Mouse (Mus musculus): ENCODE data around the gene Nrap.

Nrap gene

DNA sequence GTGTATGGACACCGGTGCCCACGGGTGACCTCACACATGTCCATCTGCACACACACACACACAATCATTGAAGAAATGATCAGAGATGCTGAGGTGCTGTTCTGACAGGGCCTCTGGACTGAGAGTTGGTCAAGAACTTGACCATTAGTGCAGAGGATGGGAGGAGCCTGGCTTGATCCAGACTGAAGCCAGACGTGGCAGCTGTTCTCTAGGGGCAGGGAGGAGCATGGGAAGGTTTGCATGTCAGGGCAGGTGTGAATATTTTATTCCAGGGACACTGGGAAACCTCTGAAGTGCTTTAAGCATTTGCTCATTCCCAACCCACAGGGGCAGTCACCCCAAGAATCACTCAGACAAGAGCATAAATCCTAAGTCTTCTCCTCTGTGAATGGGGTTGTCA is 92.6 kb downstream of the Nrap start:
- DNase-seq: no peak

DNA sequence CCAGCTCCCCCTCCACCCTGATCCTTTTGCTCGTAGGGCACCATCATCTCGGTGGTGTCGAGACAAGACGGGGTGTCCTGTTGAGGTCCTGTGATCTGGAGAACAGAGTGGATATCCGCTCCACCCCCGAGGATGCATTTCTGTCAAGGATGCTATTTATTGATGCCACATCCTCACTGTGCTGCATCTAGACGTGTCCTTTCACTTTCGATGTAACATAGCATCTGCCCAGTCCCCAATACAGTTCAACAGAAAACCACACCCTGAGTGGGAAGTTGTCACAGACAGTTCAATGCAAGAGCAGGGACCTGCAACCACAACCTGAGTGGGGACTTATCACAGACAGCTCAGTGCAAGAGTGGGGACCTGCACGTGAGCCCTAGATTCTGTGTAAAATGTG is 93.2 kb downstream of the Nrap start:
- no peak for DNase-seq

DNA sequence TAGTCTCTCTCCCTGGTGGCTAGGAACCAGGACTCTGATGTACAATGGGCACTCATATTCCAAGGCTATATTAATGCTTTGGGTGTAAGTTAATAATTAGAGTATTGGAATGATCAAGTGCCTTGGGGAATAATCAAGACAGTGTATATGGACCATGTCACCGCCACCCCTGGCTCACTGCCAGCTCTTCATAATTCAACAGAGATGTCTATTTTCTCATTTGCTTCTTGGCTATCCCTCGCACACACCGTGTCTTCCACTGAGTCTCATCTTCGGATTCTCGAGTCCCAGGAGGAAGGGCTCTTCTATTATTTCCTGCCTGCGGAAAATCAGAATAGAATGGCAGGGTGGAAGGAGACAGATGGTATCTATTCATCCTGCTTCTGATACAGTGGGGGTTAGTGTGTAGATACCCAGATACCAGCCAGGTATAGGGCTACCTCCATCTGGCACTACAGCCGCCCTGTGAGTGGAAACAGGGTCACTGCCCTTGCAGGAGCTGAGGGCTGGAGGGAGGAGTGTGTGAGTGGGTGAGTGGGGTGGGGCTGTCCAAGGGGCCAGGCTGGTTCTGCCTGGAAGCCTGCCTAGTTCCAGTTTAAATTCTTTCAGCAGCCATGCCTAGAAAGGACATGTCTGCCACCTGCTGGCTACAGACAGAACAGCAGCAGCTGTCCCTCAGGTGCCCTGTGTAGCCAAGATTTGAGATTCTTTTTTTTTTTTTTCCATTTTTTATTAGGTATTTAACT is 95.0 kb downstream of the Nrap start:
- peak; percentile 80 for DNase-seq

DNA sequence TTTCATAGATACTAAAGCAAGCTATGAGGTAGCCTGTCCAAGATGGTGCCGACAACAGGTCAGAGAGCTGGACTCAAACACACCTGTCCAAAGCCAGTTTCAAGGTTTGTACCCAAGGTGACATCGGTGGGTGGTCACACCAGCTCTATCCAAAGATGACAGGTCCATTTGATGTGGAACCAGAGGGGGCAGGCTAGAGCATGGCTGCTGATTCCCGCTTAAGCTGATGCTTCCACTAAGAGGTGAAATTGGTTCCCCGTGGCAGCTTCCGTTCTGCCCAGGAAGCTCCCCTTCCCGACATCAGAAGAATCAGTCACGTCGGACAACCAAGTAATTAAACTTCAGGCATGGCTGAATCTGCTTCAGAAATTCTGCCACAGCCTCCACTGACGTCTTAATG is 97.5 kb downstream of the Nrap start:
- peak; percentile 15 for DNase-seq

DNA sequence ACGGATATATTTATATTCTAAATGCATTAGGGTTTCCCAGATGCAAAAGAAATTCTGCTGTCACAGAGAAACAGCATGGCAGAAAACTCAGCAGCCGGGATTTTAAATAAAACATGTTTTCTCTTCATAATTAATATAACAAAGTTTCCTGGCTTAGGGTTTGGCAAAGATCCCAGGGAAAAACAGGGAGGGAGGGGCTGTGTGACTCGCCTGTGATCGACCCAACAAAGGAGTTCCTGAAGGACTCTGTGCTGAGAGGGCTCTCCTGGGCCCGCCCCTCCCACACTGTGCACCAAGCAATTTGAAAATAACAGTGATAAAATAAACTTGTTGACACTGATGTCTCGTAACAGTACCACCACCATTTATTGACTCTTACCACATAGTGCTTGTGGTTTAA is 97.9 kb downstream of the Nrap start:
- DNase-seq: no peak

DNA sequence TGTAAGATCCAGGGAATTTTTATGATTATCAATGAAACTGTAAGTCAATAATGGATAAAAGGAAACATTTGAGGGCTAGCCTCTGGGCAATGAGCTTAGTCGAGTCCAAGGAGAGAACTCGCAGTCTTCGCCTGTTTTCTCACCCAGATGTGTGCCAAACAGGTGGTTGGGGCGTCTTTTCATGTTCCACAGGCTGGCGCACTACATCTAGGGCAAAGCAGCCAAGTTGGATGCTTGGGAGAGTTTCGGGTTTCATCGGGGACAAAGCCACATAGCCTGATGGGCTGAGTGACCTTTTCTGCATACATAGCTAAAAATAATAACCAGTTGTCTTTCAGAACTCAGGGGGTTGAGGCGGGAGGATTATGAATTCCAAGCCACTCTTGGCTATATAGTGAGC is 100.2 kb downstream of the Nrap start:
- DNase-seq: no peak

DNA sequence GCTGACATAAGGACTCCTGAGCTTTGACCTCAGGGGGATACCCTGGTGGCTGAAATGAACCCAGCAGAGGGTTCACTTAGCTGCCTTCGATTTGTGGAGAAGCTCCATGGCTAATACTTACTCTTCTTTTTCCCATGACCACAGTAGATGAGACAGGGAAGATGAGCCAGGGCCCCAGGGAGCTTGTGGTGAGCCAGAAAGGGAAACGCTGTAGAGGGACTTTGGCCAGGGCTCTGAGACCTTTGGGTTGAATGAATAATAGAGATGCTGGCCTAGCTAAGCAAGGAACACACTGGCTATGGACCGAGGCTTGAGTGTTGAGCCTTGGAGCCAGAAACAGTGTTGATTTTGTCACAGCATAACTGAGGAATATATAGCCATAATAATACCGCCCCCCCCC is 101.4 kb downstream of the Nrap start:
- DNase-seq: no peak

DNA sequence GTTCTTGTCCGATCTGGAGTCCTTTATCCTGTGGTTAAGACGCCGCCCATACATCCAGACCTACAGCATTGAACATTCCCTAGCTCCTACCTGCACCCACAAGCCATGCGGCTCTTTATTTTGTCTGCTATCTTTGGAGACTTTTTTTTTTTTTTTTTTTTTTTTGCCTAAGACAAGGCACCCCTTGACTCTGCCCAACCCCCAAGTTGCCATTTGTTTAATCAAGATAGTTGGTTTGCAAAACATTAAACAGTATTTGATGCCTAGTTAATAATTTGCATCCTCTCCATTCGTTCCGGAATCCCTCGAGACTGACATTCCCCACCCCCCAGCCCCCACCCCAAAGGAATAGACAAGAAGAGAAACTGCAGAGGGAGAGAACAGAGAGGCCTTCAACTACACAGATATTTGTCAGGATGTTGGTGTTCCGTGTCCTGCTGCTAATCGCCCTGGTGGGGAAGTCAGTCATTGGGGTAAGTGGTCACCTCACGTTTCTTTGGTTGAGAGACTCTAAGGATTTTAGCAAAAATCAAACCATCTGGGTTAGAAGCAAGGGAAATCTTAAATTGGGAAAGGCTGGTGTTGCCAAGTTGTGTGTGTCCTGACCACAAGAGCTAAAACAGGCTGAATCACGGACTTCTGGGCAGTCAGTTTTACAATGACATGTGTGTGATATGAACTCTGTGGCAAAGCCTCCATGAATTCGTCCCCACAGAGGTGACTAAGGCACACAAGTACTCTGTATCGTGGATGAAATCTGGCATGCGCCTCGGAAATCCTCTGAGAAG is 102.1 kb downstream of the Nrap start:
- DNase-seq: no peak

DNA sequence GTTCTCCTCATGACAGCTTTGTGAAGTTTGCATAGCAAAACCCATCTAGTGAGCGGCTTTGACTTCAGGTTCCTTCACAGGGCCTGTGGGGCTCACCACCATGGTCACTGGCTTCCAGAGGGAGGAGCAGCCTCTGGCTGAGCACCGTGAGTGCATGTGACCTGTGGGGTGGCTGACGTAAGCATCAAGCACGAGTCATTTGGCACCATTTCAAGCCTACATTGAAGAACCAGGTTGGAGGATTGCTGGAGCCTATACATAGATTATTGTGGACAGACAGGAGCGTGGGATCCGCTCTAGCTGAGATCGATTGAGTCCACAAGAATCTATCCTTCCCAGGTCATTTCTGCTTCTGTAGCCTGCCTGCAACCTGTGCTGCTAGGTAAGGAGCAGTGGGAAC is 103.0 kb downstream of the Nrap start, which contains the start of gene Habp2:
Gene Habp2, plus strand, starts transcription at position 272 of the 400 bp plus-strand sequence.
- no peak for DNase-seq

DNA sequence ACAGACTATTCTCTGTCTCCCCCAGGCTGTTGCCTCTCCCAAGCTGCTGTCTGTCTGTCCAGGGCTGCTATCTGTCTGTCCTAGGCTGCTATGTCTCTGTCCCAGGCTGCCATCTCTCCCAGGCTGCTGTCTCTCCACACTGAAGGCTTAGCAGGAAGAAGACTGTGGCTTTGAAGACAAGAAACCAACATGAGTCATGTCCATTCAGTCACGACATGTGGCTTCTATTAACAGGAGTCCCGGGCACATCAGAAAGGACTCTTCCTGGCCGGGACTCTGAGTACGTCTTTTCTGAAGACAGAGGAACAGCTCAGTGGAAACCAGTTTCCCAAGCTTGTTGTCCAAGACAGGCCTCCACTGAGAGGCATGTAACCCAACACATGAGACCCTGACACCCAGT is 104.6 kb downstream of the Nrap start:
- no peak for DNase-seq

DNA sequence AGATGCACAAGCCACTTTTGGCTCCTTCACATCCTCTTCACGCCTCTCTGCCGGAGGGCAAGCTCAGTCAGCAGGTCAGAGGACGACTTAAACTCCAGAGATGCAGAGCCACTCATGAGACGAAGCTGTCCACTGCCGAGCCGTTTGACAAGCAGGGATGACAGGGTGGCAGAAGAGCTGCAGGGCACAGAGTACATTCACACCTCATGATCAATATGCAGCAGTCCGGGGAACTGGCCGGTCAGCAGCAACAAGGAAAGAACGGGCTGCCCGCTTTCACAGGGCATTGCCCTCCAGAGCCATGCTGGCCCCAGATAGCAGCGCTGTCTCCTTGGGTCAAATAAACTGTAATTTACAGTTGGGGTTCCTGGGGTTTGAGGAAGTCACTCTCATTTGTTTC is 111.5 kb downstream of the Nrap start:
- no peak for DNase-seq

DNA sequence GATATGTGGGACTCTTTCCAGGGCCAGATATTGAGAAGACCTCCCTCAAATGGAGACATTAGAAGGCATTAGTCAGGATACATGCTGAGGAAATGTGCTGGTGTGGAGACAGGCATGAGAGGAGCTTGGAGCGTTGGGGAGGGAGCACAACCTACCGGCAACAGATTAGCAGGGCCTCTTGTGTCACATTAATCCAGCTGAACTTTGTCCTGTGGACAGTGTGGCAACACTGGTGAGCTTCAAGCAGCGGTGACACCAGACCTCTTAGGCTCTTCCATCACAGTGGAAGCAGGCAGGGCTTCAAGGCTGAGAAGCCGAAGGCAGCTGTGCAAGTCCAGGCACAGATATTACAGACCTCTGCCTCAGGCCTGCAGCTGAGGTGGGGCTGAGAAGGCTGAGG is 111.9 kb downstream of the Nrap start:
- no peak for DNase-seq

DNA sequence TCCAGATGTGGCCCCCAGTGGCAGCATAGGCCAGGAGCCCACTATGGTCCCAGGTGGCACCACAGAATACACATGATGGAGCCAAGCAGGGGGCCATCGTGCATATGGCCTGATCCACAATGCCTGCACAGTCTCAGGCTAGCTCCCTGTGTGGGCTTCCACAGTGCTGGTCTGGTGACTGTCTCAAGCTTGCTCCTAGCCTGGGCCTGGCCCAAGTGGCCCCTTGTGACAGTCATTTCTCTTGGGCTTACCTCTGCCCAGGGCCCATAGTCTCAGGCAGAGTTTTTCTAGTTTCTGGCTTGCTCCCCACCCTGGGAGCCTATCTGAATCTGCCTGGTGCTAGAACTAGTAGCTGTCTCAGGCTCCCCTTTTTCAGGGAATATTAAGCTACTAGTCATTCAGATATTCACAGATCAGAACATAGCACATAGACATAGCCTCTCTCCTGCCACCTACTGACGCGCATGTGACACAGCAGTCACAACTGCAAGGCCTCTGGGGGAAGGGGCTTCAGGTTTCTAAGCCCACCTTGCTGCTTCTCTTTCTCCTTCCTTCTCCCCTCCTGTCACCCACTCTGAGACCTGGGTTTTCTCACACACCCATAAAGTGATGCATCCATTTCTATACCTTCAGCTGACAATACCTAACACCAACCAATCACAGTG is 112.6 kb downstream of the Nrap start:
- peak; percentile 25 for DNase-seq

DNA sequence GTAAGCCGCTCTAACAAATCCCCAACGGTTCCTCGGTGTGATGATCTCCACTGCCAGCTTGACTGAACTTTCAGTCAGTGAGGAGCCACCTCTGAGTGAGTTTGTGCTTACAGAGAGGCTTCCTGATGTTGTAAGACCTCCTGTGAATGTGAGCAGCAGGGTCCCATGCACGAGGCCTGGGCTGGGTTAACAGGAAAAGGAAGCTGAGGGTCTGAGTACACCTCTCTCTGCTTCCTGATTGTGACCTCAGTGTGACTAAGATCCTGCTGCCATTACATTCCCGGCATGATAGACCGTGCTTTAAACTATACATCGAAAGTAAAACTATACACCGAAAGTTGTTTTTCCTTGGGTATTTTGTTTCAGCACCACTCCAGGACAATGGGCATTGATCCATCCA is 117.8 kb downstream of the Nrap start:
- no peak for DNase-seq

Data from thymus, postnatal 4 days (tissue).